Mouse (Mus musculus): ENCODE results near the gene Gm9964. TPM values are rescaled to one million over a fixed set of nuclear protein-coding genes. Genes with fewer than 3 reads are reported as not detected.
"Not testable (repeated sequence)": the region's sequence is repeated elsewhere in the genome, so short reads cannot be mapped to it uniquely, and the experiment has no call there.

Gene Gm9964
- polyA plus RNA-seq, 1 experiment from 2014 or later, result not detected

DNA sequence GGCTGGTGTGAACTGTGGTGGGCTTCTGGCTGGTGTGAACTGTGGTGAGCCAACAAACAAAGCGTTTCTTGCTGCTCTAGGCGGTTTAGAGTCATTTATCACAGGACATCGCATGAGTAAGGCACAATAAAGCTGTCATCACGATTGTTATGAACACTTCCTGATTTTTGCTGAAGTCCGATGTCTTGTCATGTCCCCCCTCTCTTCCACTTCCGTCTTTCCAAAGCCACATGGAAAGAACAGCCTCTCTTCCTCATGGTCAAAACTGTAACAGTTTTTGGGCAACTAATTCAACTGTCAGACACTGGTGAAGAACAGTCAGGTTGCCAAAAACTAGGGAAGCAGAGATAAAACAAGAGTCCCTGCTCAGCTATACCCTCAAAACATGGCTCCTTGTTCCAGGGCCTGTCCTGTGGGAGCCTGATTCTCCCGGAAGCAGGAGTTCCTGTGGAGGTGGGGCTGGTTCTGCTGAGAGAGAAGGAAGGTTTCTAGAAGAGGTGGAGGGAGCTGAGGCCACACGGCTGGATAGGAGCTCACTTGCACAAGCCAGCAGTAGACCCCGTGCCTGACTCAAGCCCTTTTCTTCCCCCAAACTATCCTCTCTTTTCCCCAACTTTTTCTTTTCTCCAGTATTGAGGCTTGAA lies 9.1 kb upstream of the Gm9964 start:
- no peak overlapping the region for H3K4me2 ChIP-seq (ENCODE audit: low read length)
- H3K27me3 ChIP-seq (replicated peaks; ENCODE audit: control insufficient read depth, insufficient read depth, low read length), result 0 out of 2 replicates have a peak, but pooled peaks cover 2% of the 10 kb centered on the region
- no peak overlapping the region for H3K4me3 ChIP-seq (replicated peaks; ENCODE audit: low read length)
- 88% methylated on average over 9 of the region's 9 CpGs for WGBS
- no peak overlapping the region for H3K9ac ChIP-seq (replicated peaks; ENCODE audit: low read depth, low read length)
- peaks cover 11% of the 10 kb centered on the region for H3K4me1 ChIP-seq (replicated peaks; ENCODE audit: control insufficient read depth, insufficient read depth, low read length)
- ATAC-seq, result no peak
- no peaks in the 10 kb centered on the region for H3K36me3 ChIP-seq (ENCODE audit: control insufficient read depth, insufficient read depth)
- no peak overlapping the region for H3K27ac ChIP-seq (ENCODE audit: low read length)
- no peaks in the 10 kb centered on the region for H3K9me3 ChIP-seq (ENCODE audit: control insufficient read depth, low read length)

DNA sequence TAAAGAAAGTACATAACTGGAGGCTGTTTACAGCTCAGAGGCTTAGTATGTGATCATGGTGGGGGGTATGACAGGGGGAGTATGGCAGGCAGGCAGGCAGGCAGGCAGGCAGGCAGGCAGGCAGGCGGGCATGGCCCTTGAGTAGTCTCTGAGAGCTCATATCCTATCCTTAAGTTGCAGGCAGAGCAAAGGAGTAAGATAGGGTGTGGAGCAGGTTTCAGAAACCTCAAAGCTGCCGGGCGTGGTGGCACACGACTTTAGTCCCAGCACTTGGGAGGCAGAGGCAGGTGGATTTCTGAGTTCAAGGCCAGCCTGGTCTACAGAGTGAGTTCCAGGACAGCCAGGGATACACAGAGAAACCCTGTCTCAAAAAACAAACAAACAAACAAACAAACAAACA lies 7.5 kb upstream of the Gm9964 start:
- H3K27me3 ChIP-seq (replicated peaks; ENCODE audit: control insufficient read depth, insufficient read depth, low read length); H3K36me3 ChIP-seq (ENCODE audit: control insufficient read depth, insufficient read depth); H3K9ac ChIP-seq (replicated peaks; ENCODE audit: low read depth, low read length); ATAC-seq; H3K9me3 ChIP-seq (ENCODE audit: control insufficient read depth, low read length); H3K27ac ChIP-seq (ENCODE audit: low read length); H3K4me3 ChIP-seq (replicated peaks; ENCODE audit: low read length); H3K4me2 ChIP-seq (ENCODE audit: low read length): not testable (repeated sequence)
- 90% methylated on average over 4 of the region's 4 CpGs for WGBS
- peaks cover 11% of the 10 kb centered on the region for H3K4me1 ChIP-seq (replicated peaks; ENCODE audit: control insufficient read depth, insufficient read depth, low read length)

DNA sequence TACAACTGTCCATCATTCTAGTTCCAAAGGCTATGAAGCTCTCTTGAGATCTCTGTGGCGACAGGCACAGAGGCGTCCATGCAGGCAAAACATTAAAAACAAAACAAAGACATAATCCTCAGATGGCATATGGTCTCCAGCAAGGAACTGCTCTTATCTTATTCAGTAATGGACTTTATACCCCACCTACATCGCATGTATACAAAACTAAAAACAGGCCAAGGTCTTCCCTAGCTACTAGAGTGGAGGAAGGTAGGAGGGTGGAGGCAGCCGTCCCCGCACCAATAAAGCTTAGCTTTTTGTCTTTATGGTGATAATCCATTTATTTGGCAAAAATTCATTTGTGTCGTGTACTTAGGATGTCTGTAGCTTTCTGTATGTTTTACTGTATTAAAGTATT lies 6.4 kb upstream of the Gm9964 start:
- no peak overlapping the region for H3K4me2 ChIP-seq (ENCODE audit: low read length)
- no peak overlapping the region for H3K9ac ChIP-seq (replicated peaks; ENCODE audit: low read depth, low read length)
- no peak overlapping the region for H3K4me3 ChIP-seq (replicated peaks; ENCODE audit: low read length)
- 77% methylated on average over 6 of the region's 6 CpGs for WGBS
- 0 out of 2 replicates have a peak, but pooled peaks cover 2% of the 10 kb centered on the region for H3K27me3 ChIP-seq (replicated peaks; ENCODE audit: control insufficient read depth, insufficient read depth, low read length)
- H3K9me3 ChIP-seq (ENCODE audit: control insufficient read depth, low read length), result no peaks in the 10 kb centered on the region
- no peak for ATAC-seq
- H3K36me3 ChIP-seq (ENCODE audit: control insufficient read depth, insufficient read depth), result no peaks in the 10 kb centered on the region
- H3K27ac ChIP-seq (ENCODE audit: low read length), result no peak overlapping the region
- peaks cover 11% of the 10 kb centered on the region for H3K4me1 ChIP-seq (replicated peaks; ENCODE audit: control insufficient read depth, insufficient read depth, low read length)

DNA sequence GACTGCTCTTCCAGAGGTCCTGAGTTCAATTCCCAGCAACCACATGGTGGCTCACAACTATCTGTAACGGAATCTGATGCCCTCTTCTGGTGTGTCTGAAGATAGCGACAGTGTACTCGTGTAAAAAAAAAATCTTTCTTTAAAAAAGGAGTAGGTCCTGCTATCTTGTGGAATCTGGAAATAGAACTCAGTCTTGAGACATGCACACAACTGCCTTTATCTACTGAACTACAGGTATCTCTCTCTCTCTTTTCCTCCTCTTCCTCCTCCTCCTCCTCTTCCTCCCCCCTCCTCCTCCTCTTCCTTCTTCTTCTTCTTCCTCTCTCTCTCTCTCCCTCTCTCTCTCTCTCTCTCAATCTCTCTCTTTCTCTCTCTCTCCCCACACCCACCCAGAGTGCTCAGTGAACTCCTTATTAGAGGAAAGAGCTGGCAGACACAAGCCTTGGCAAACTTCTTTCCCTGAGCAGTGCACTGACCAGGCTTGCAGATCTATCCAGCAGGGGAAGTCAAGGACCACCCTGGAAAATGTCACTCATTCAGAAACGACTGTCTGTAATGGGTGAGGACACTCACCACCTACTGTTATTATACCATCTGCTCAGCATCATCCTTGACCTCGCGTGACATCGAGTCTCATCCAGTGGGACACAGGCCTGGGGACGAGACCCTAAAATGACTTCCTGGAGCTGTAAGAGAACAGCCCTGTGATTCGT lies 3.2 kb upstream of the Gm9964 start:
- no peak overlapping the region for H3K9ac ChIP-seq (replicated peaks; ENCODE audit: low read depth, low read length)
- H3K36me3 ChIP-seq (ENCODE audit: control insufficient read depth, insufficient read depth), result no peaks in the 10 kb centered on the region
- no peak overlapping the region for H3K4me2 ChIP-seq (ENCODE audit: low read length)
- no peaks in the 10 kb centered on the region for H3K9me3 ChIP-seq (ENCODE audit: control insufficient read depth, low read length)
- WGBS, result 85% methylated on average over 9 of the region's 9 CpGs
- no peak overlapping the region for H3K4me3 ChIP-seq (replicated peaks; ENCODE audit: low read length)
- H3K4me1 ChIP-seq (replicated peaks; ENCODE audit: control insufficient read depth, insufficient read depth, low read length), result no peaks in the 10 kb centered on the region
- no peak overlapping the region for H3K27ac ChIP-seq (ENCODE audit: low read length)
- no peaks in the 10 kb centered on the region for H3K27me3 ChIP-seq (replicated peaks; ENCODE audit: control insufficient read depth, insufficient read depth, low read length)
- ATAC-seq, result no peak

DNA sequence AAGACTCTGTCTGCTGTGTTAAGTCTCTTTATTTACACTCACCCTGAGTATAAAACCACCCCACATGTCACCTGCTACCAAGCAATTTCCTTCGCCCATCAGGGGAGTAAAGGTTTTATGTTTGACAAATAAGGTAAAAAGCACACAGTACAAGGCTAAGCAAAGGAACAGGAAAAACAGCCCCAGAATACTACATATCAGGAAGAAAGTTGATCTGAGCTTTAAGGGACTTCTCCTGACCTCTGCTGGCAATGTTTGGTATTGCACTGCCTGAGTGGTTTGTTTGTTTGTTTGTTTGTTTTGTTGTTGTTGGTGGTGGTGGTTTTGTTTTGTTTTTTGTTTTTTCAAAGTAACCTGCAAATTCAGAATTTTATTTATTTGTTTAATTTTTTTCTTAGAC lies 539 bp downstream of the Gm9964 start:
- no peaks in the 10 kb centered on the region for H3K9me3 ChIP-seq (ENCODE audit: control insufficient read depth, low read length)
- H3K36me3 ChIP-seq (ENCODE audit: control insufficient read depth, insufficient read depth), result no peaks in the 10 kb centered on the region
- H3K27ac ChIP-seq (ENCODE audit: low read length), result no peak overlapping the region
- H3K4me3 ChIP-seq (replicated peaks; ENCODE audit: low read length), result no peak overlapping the region
- H3K4me1 ChIP-seq (replicated peaks; ENCODE audit: control insufficient read depth, insufficient read depth, low read length), result no peaks in the 10 kb centered on the region
- 39% methylated on average over 1 of the region's 1 CpGs for WGBS
- H3K27me3 ChIP-seq (replicated peaks; ENCODE audit: control insufficient read depth, insufficient read depth, low read length), result no peaks in the 10 kb centered on the region
- no peak overlapping the region for H3K4me2 ChIP-seq (ENCODE audit: low read length)
- ATAC-seq, result no peak
- H3K9ac ChIP-seq (replicated peaks; ENCODE audit: low read depth, low read length), result no peak overlapping the region

GRCm38 (mm10) chr11:79293971-79294370 lies 2.7 kb downstream of the Gm9964 start:
- H3K36me3 ChIP-seq (ENCODE audit: control insufficient read depth, insufficient read depth), result no peaks in the 10 kb centered on the region
- H3K9me3 ChIP-seq (ENCODE audit: control insufficient read depth, low read length), result no peaks in the 10 kb centered on the region
- H3K9ac ChIP-seq (replicated peaks; ENCODE audit: low read depth, low read length), result no peak overlapping the region
- H3K4me3 ChIP-seq (replicated peaks; ENCODE audit: low read length), result no peak overlapping the region
- no peaks in the 10 kb centered on the region for H3K27me3 ChIP-seq (replicated peaks; ENCODE audit: control insufficient read depth, insufficient read depth, low read length)
- ATAC-seq, result no peak
- no peak overlapping the region for H3K4me2 ChIP-seq (ENCODE audit: low read length)
- no peak overlapping the region for H3K27ac ChIP-seq (ENCODE audit: low read length)
- 57% methylated on average over 1 of the region's 1 CpGs for WGBS
- no peaks in the 10 kb centered on the region for H3K4me1 ChIP-seq (replicated peaks; ENCODE audit: control insufficient read depth, insufficient read depth, low read length)

GRCm38 (mm10) chr11:79293025-79293424 lies 3.7 kb downstream of the Gm9964 start:
- Histone ChIP-seq H3K9ac (replicated peaks; ENCODE audit: low read depth, low read length) (no peak overlapping the region), H3K4me3 (replicated peaks; ENCODE audit: low read length) (no peak overlapping the region), H3K27me3 (replicated peaks; ENCODE audit: control insufficient read depth, insufficient read depth, low read length) (no peaks in the 10 kb centered on the region), H3K9me3 (ENCODE audit: control insufficient read depth, low read length) (no peaks in the 10 kb centered on the region), H3K27ac (ENCODE audit: low read length) (no peak overlapping the region), H3K36me3 (ENCODE audit: control insufficient read depth, insufficient read depth) (no peaks in the 10 kb centered on the region), H3K4me2 (ENCODE audit: low read length) (no peak overlapping the region), H3K4me1 (replicated peaks; ENCODE audit: control insufficient read depth, insufficient read depth, low read length) (no peaks in the 10 kb centered on the region)
- no peak for ATAC-seq
- 92% methylated on average over 3 of the region's 3 CpGs for WGBS

GRCm38 (mm10) chr11:79292130-79292529 lies 4.6 kb downstream of the Gm9964 start:
- H3K4me2 ChIP-seq (ENCODE audit: low read length), result no peak overlapping the region
- ATAC-seq, result no peak
- H3K4me3 ChIP-seq (replicated peaks; ENCODE audit: low read length), result no peak overlapping the region
- no peaks in the 10 kb centered on the region for H3K36me3 ChIP-seq (ENCODE audit: control insufficient read depth, insufficient read depth)
- 73% methylated on average over 3 of the region's 3 CpGs for WGBS
- no peaks in the 10 kb centered on the region for H3K27me3 ChIP-seq (replicated peaks; ENCODE audit: control insufficient read depth, insufficient read depth, low read length)
- no peaks in the 10 kb centered on the region for H3K9me3 ChIP-seq (ENCODE audit: control insufficient read depth, low read length)
- no peak overlapping the region for H3K27ac ChIP-seq (ENCODE audit: low read length)
- H3K9ac ChIP-seq (replicated peaks; ENCODE audit: low read depth, low read length), result no peak overlapping the region
- H3K4me1 ChIP-seq (replicated peaks; ENCODE audit: control insufficient read depth, insufficient read depth, low read length), result no peaks in the 10 kb centered on the region

DNA sequence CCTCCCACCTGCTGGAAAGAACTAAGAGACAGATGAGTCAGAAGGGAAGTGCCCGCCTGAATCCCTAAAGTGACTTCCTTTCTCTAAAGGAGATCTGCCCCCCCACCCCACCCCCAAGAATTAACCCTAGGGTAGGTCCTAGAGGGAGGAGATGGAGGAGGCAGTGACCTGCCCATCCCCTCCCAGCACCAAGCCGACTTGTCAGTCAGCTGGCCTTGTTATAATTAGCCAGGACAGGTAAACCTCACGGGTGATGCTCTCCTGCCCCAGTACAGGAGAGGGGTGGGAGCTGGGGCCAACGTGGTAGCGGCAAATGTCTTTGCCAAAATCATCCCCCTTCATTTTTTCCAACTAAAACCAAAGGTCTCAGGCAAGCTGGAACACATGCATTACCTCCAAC lies 5.1 kb downstream of the Gm9964 start:
- H3K27me3 ChIP-seq (replicated peaks; ENCODE audit: control insufficient read depth, insufficient read depth, low read length), result no peaks in the 10 kb centered on the region
- ATAC-seq, result no peak
- H3K9ac ChIP-seq (replicated peaks; ENCODE audit: low read depth, low read length), result no peak overlapping the region
- no peak overlapping the region for H3K4me3 ChIP-seq (replicated peaks; ENCODE audit: low read length)
- no peak overlapping the region for H3K27ac ChIP-seq (ENCODE audit: low read length)
- no peak overlapping the region for H3K4me2 ChIP-seq (ENCODE audit: low read length)
- no peaks in the 10 kb centered on the region for H3K4me1 ChIP-seq (replicated peaks; ENCODE audit: control insufficient read depth, insufficient read depth, low read length)
- no peaks in the 10 kb centered on the region for H3K36me3 ChIP-seq (ENCODE audit: control insufficient read depth, insufficient read depth)
- WGBS, result 73% methylated on average over 5 of the region's 5 CpGs
- H3K9me3 ChIP-seq (ENCODE audit: control insufficient read depth, low read length), result no peaks in the 10 kb centered on the region
